Mouse (Mus musculus): ENCODE data around the gene Flnb.

Flnb gene

GRCm38 (mm10) chr14:7862226-7862625 is 44.5 kb downstream of the Flnb start:
- no peak for DNase-seq (ENCODE audit: low spot score in 2 of 2)

- DNase-seq (ENCODE audit: low spot score in 2 of 2): no peak
Measured at GRCm38 (mm10) chr14:7863199-7863598, 45.4 kb downstream of the Flnb start.

GRCm38 (mm10) chr14:7863871-7864505 is 46.2 kb downstream of the Flnb start:
- no peak for DNase-seq (ENCODE audit: low spot score in 2 of 2)

GRCm38 (mm10) chr14:7864506-7864899 is 46.7 kb downstream of the Flnb start:
- DNase-seq (ENCODE audit: low spot score in 2 of 2): no peak

- no peak for DNase-seq (ENCODE audit: low spot score in 2 of 2)
Measured at GRCm38 (mm10) chr14:7867224-7867623, 49.5 kb downstream of the Flnb start.

DNA sequence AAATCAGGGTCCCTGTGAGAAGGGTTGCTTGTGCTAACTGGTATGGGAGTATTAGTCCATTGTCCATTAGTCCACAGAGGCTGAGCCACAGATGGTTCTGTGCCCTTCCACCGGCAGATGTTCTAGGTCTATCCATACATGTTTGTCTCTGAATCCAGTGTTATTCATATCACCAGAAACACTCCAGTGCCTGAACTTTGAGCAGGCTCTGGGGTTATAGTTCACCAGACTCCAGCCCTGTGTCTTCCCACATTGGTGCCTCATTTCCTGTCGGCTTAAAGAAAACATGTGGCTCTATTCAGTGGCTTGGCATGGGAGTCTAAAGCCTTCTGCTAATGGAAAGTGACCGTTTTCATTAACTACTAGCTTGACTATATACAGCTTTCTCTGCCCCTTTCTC is 50.1 kb downstream of the Flnb start:
- no peak for DNase-seq (ENCODE audit: low spot score in 2 of 2)

GRCm38 (mm10) chr14:7869796-7870195 is 52.0 kb downstream of the Flnb start:
- no peak for DNase-seq (ENCODE audit: low spot score in 2 of 2)

GRCm38 (mm10) chr14:7873552-7873951 is 55.8 kb downstream of the Flnb start:
- no peak for DNase-seq (ENCODE audit: low spot score in 2 of 2)

DNA sequence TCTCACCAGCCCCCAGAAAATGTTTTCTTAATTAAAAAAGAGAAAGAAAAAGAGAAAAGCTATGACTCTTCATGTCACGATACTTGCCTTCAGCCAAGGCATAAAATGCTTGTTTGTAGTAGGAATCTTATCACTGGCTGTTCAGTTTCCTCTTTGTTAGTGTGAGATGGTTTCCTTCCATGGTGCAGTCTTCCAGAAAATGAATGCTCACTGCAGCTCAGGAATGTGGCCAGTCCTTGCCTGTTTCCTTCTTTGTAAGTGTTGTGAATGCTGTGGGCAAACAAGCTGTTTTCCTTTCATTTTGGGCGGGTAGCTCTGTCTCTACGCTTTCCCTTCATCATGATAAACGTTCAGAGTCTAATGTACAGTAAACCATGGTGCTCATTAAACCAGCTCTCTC is 56.7 kb downstream of the Flnb start:
- no peak for DNase-seq (ENCODE audit: low spot score in 2 of 2)

DNA sequence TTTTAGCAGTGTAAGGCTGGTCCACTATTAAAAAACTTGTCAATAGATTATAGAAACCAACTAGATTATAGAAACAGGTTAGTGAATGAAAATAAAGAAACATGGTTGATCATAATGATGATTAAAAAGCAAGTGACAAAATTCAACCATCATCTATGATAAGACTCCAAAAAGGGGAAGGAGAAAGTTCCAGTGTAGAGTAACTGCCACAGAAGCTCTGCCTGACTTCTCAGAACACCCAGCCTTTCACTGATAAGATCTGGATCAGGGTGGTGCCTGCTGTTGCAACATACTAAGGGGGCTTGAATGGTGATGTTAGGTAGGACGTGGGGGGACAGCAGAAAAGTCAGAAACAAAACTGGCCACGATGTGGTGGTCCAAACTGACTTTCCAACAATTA is 60.2 kb downstream of the Flnb start:
- no peak for DNase-seq (ENCODE audit: low spot score in 2 of 2)

- DNase-seq (ENCODE audit: low spot score in 2 of 2): no peak
Measured at GRCm38 (mm10) chr14:7880389-7880788, 62.6 kb downstream of the Flnb start.

DNA sequence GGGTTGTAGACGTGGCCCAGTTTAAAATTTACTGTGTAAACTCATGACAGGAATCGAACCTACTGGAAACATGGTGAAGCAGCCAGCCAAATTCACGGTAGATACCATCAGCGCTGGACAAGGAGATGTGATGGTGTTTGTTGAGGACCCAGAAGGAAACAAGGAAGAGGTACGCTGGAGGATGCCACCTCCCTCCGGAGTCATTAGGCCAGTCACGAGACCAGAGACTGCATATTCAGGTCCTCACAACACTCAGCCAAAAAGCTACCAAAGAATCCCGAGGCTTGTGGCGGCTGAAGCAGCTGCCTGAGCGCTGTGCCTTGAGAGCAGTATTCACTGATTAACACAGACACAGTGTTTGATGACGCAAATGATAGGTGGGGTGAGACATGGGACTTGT is 63.8 kb downstream of the Flnb start:
- DNase-seq (ENCODE audit: low spot score in 2 of 2): no peak

DNA sequence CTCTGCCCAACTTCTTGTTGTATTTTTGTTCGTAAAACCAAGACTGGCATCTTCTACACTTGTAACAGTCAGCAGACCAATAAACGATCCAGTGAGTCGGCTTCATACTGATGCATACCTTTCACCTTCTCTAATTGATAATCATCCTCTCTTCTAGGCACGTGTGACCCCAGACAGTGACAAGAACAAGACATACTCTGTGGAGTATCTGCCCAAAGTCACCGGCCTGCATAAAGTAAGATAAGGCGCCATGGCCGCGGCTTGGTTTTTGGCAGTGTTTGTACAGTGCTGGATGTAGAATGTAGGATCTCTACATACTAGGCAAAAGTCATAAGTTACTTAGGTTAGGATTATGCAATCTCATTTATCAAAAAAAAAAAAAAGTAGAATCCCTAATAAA is 64.3 kb downstream of the Flnb start:
- DNase-seq (ENCODE audit: low spot score in 2 of 2): no peak

- no peak for DNase-seq (ENCODE audit: low spot score in 2 of 2)
Measured at GRCm38 (mm10) chr14:7884158-7884557, 66.4 kb downstream of the Flnb start.

DNA sequence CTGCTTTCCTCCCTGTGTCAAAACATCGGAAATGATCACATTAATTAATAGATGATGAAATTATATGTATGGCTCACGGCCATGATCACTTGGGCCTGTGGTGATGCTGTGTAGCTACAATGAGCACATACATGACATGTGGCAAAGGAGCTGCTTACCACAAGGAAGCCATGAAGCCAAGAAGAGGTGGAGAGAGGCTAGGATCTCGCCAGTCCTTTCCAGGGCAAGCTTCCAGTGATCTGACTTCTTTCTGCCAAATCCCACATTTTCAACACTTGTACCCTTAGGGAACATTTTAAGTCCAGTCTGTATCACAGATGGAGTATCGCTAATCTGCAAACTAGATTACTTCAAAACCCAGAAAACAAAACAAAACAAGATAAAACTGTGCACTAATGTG is 67.1 kb downstream of the Flnb start:
- no peak for DNase-seq (ENCODE audit: low spot score in 2 of 2)

DNA sequence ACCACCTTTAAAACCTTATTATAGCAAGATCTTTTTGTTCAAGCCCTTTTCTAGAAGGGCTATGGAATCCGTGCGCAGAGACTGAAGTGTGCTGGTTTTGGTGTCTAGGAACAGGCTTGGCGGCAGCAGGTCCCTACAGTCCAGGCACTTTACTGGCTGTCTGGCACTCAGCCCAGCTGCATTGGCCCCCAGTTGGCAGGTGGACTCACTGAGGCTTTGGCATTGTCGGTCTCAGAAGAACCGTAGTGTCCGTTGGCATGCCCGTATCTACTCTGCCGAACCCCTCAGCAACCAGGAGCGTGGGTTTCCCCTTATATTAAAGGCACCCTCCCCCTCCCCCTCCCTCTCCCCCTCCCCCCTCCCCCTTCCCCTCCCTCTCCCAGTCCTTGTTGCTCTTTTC is 67.8 kb downstream of the Flnb start:
- DNase-seq (ENCODE audit: low spot score in 2 of 2): no peak

- DNase-seq (ENCODE audit: low spot score in 2 of 2): no peak
Measured at GRCm38 (mm10) chr14:7886008-7886407, 68.3 kb downstream of the Flnb start.

GRCm38 (mm10) chr14:7887171-7887570 is 69.4 kb downstream of the Flnb start:
- DNase-seq (ENCODE audit: low spot score in 2 of 2): no peak

DNA sequence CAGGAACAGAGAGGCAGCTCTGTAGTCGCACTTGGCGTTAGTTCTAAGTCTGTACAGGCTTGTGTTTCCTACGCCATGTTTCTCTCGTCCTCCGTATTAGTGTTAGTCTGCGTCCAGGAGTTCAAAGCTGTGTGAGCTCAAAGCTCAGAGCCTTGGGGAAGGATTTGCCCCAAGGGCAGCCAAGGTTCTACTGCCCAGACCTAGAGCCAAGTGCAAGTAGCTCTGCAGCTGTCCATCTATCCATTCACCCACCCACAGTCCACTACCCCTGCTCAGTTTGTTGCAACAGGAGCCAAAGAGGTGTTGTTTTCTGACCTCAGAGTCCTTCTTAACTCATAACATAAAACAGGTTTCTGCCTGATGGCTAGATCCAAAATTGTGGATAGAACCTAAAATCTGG is 70.5 kb downstream of the Flnb start:
- no peak for DNase-seq (ENCODE audit: low spot score in 2 of 2)

- peak; percentile 58 to 79 for DNase-seq (ENCODE audit: low spot score in 2 of 2)
Measured at GRCm38 (mm10) chr14:7888811-7889651, 71.3 kb downstream of the Flnb start.

- no peak for DNase-seq (ENCODE audit: low spot score in 2 of 2)
Measured at GRCm38 (mm10) chr14:7889834-7890233, 72.1 kb downstream of the Flnb start.

GRCm38 (mm10) chr14:7891401-7891800 is 73.6 kb downstream of the Flnb start:
- DNase-seq (ENCODE audit: low spot score in 2 of 2): no peak

- DNase-seq (ENCODE audit: low spot score in 2 of 2): no peak
Measured at GRCm38 (mm10) chr14:7896126-7896525, 78.4 kb downstream of the Flnb start.

Data from left cerebral cortex, adult 9 months (tissue).